Mouse (Mus musculus) spleen, adult 2 months (tissue): ENCODE measurements around the gene Nrxn3.

Experiments used
- CTCF ChIP-seq: fragments of 200-500 bp; IDR thresholded peaks from 2 replicates; pipeline ENCODE4 v1.5.1; 2011; ENCODE audit warnings: mild to moderate bottlenecking, inconsistent platforms; ENCODE audit not compliant: insufficient read depth, insufficient read length, insufficient replicate concordance; ENCODE audit errors: extremely low read depth
- POLR2A ChIP-seq: fragments of 200-500 bp; IDR thresholded peaks from 2 replicates; pipeline ENCODE4 v1.6.1; 2011; ENCODE audit warnings: low read depth, low read length, inconsistent platforms

DNA sequence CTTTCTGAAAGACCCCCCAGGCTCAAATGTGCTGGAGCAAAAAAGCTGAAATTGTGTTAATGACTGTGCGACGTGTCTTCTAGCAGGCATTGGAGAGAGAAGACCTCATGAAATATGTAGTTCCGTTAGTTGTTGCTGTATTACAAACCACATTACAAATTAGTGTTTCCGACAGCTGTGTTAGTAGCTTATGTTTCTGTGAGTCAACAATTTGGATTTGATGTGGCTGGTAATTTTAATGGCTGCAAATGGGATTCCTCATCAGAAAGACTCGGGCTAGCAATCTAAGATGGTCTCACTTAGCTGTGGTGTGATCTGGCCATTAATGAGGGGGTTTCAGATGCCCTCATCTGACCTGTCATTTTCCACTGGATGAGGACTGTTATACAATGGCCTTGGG is 1107.7 kb downstream of the Nrxn3 start:
- no peak for TF ChIP-seq CTCF
- TF ChIP-seq POLR2A = no peak
